Mouse (Mus musculus) megakaryocyte, embryonic 14.5 days (primary cell): ENCODE measurements around the gene Hoxd4. TPM values are rescaled to one million over a fixed set of nuclear protein-coding genes. Genes with fewer than 3 reads are reported as not detected.

ENCODE experiments used
- H3K27me3 ChIP-seq: replicated peaks from 2 replicates; pipeline ENCODE3; 2012; ENCODE audit warnings: inconsistent platforms
- H3K36me3 ChIP-seq: replicated peaks from 2 replicates; pipeline ENCODE3; 2012; ENCODE audit warnings: low read length, inconsistent platforms, mixed read lengths
- H3K4me1 ChIP-seq: 2 replicates; pipeline ENCODE4 v1.6.1; 2012; ENCODE audit warnings: inconsistent platforms
- H3K4me3 ChIP-seq: replicated peaks from 2 replicates; pipeline ENCODE3; 2012; ENCODE audit warnings: moderate library complexity, mild to moderate bottlenecking, inconsistent platforms
- H3K9me3 ChIP-seq: 2 replicates; pipeline ENCODE4 v1.6.1; 2012; ENCODE audit warnings: inconsistent platforms
- FLI1 ChIP-seq: IDR thresholded peaks from 2 replicates; pipeline ENCODE4 v1.6.1; 2012; ENCODE audit warnings: low read length, inconsistent platforms, mixed read lengths
- GATA1 ChIP-seq: IDR thresholded peaks from 3 replicates; pipeline ENCODE4 v1.6.1; 2012; ENCODE audit warnings: mixed read lengths, low read length, inconsistent platforms, borderline replicate concordance
- polyA plus RNA-seq: library from polyadenylated mRNA; stranded (reverse); fragments of >175 nt; gene quantifications from 2 replicates; pipeline ENCODE4 v1.2.3, GENCODE M21; 2012; ENCODE audit warnings: low replicate concordance; ENCODE audit not compliant: insufficient read depth

Gene Hoxd4
- polyA plus RNA-seq, 1 experiment: not detected

DNA sequence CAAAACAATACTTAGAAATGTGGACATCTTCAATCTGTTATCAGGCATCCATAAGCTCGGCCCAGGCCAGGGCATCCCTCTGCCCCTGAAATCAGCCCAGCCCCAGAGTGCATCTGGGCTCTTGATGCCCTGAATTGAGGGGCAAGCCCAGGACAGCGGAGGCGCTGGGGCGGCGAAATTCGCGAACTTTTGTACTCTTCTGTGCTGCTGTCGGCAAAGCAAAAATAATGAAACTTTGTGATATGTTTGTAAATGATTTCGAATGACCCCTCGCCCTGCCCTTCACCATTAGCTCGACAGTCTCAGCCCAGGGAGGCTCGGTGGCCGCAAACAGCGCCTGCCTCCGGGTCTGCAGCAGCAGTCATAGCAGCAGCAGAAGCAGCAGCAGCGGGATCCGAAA, 13.4 kb downstream of the Hoxd4 start:
- H3K9me3 ChIP-seq: no peaks in the 10 kb centered on the region
- H3K36me3 ChIP-seq: no peaks in the 10 kb centered on the region
- H3K27me3 ChIP-seq: peaks cover 87% of the 10 kb centered on the region
- no peak for TF ChIP-seq GATA1
- TF ChIP-seq FLI1: no peak
- H3K4me3 ChIP-seq: no peak overlapping the region
- no peaks in the 10 kb centered on the region; the same call in 1 of the 2 replicates for H3K4me1 ChIP-seq

DNA sequence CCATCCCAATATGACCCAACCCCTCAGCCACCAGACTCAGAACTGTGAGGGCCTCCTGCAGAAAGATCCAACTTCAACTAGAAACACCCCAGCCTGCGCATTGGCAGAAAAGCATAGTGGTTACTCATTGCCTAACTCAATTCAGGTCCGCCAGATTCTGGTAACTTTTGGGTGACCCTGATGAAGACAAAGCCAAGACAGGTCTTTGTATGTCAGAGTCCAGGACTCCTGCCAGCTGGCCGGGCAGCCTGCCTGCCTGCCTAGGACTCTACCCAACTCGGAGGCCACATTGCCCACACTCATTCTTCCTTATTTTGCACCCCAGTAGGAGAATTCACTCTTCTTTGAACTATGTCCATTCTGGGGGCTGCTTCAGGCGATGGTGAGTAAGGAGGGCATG, 14.8 kb downstream of the Hoxd4 start, which contains the start of gene Gm28230:
TSS of gene Gm28230 (plus strand) at position 178 of the 400 bp plus-strand sequence.
- Histone ChIP-seq H3K4me3 (peak within 1 kb of the TSS; percentile 28), H3K36me3 (no peaks in the 10 kb centered on the region), H3K4me1 (no peaks in the 10 kb centered on the region; the same call in 1 of the 2 replicates), H3K27me3 (peaks cover 91% of the 10 kb centered on the region), H3K9me3 (no peaks in the 10 kb centered on the region)
- no peak for TF ChIP-seq GATA1
- TF ChIP-seq FLI1: no peak

DNA sequence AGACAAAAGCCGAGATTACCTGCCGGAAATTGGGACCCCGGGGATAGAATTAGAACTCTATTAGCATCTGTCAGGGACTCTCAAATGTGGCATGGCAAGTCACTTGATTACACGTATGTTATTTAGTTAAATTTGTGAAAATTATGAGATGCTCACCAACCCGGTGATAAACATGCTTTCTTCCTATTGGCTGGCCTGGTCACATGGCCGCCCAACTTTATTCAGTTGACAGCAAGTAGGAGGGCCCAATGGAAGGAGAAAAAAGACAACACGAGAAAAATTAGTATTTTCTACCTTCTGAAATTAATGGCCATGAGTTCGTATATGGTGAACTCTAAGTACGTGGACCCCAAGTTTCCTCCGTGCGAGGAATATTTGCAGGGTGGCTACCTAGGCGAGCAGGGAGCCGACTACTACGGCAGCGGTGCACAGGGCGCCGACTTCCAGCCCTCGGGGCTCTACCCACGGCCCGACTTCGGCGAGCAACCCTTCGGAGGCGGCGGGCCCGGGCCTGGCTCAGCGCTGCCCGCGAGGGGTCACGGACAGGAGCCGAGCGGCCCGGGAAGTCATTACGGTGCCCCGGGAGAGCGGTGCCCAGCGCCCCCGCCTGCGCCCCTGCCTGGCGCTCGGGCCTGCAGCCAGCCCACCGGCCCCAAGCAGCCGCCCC, 15.4 kb downstream of the Hoxd4 start:
- no peaks in the 10 kb centered on the region; the same call in 1 of the 2 replicates for H3K4me1 ChIP-seq
- H3K36me3 ChIP-seq: no peaks in the 10 kb centered on the region
- no peak for TF ChIP-seq GATA1
- TF ChIP-seq FLI1: no peak
- peaks cover 92% of the 10 kb centered on the region for H3K27me3 ChIP-seq
- no peaks in the 10 kb centered on the region for H3K9me3 ChIP-seq
- H3K4me3 ChIP-seq: peak overlapping the region; percentile 28

GRCm38 (mm10) chr2:74727640-74728302, 16.0 kb downstream of the Hoxd4 start:
- Histone ChIP-seq H3K36me3 (no peaks in the 10 kb centered on the region), H3K4me1 (peaks cover 5% of the 10 kb centered on the region; the same call in 1 of the 2 replicates), H3K9me3 (no peaks in the 10 kb centered on the region), H3K4me3 (no peak overlapping the region), H3K27me3 (peaks cover 92% of the 10 kb centered on the region)
- TF ChIP-seq GATA1 (no peak), FLI1 (no peak)

GRCm38 (mm10) chr2:74728303-74728680, 16.6 kb downstream of the Hoxd4 start:
- Histone ChIP-seq H3K4me1 (peaks cover 6% of the 10 kb centered on the region; the same call in 1 of the 2 replicates), H3K9me3 (no peaks in the 10 kb centered on the region), H3K27me3 (peaks cover 92% of the 10 kb centered on the region), H3K36me3 (no peaks in the 10 kb centered on the region), H3K4me3 (no peak overlapping the region)
- TF ChIP-seq GATA1 (no peak), FLI1 (no peak)

- Histone ChIP-seq H3K4me3 (no peak overlapping the region), H3K4me1 (peaks cover 6% of the 10 kb centered on the region), H3K9me3 (no peaks in the 10 kb centered on the region), H3K36me3 (no peaks in the 10 kb centered on the region), H3K27me3 (peaks cover 90% of the 10 kb centered on the region)
- no peak for TF ChIP-seq GATA1
- TF ChIP-seq FLI1: no peak
Measured at GRCm38 (mm10) chr2:74730331-74730730, 18.6 kb downstream of the Hoxd4 start.

GRCm38 (mm10) chr2:74731055-74731454, 19.3 kb downstream of the Hoxd4 start:
- Histone ChIP-seq H3K4me1 (peaks cover 12% of the 10 kb centered on the region), H3K4me3 (no peak overlapping the region), H3K9me3 (no peaks in the 10 kb centered on the region), H3K27me3 (peaks cover 91% of the 10 kb centered on the region), H3K36me3 (no peaks in the 10 kb centered on the region)
- TF ChIP-seq GATA1 (no peak), FLI1 (no peak)

DNA sequence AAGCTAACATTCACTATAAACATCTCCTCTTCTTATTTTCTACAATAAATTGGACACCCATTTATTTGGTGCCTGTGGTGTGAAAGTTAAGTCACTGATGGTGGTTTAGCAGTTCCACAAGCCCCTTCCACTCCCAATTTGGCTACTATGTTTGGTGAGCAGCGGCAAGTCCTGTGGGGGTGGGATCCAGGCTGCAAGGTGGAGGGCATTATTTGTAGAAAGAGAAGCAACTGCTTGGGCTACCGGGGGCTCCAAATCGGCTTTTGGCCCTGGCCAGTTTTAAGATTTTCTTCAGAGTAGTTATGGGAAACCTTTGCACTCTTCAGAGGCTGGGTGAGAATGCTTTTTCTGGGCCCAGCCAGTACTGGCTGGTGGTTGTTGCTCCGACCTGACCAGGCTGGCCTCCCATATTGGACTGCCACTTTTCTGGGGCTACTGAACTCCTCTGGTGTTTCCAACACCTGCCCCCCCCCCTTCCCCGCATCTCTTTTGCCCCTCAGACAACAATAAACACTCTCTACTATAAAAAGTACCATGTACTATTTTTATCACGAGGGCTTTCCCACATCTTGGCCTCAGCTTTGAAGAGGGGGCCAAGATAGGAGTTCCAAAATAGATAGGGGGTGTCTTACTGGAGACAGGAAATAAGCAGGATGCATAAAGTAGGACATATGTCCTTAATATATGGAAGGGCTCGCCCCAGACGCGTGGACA, 20.2 kb downstream of the Hoxd4 start:
- no peak overlapping the region for H3K4me3 ChIP-seq
- peaks cover 17% of the 10 kb centered on the region for H3K4me1 ChIP-seq
- peaks cover 91% of the 10 kb centered on the region for H3K27me3 ChIP-seq
- no peaks in the 10 kb centered on the region for H3K36me3 ChIP-seq
- no peaks in the 10 kb centered on the region; the same call in 1 of the 2 replicates for H3K9me3 ChIP-seq
- TF ChIP-seq GATA1: no peak
- no peak for TF ChIP-seq FLI1

DNA sequence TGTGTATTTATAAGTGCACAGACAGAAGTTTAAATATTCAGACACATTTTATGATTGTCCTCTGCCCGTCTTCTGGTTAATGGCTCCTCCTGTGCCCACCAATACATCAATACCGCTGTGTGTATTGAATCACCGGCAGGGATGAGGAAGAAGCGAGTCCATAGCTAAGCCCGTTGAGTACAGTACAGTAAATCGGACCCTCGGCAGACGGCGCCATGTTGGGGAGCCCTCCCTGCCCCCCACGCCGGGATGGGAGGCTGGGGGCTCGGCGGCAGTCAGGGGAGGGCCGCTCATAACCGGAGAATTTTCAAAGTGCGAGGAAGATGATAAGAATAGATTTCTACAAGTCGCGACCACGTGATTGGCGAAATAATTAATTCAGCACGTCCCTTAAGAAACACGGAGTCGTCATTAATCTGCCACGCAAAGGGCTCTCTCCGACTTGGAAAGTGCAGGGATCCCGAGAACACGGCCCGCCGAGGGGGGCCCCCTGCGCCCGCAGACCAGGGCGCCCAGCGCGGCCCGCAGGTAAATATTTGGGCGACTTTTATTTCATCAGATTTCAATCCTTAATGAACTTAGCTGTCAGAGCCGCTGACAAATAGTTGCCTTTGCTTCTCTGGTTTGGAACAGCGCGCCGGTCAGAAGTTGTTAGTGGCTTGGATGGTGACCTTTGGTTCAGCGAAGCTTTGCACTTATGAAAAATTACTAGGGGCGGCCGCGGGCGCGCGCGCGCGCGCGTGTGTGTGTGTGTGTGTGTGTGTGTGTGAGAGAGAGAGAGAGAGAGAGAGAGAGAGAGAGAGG, 21.0 kb downstream of the Hoxd4 start:
- no peaks in the 10 kb centered on the region for H3K36me3 ChIP-seq
- H3K9me3 ChIP-seq: no peaks in the 10 kb centered on the region; the same call in 1 of the 2 replicates
- no peak for TF ChIP-seq FLI1
- TF ChIP-seq GATA1: no peak
- peaks cover 91% of the 10 kb centered on the region for H3K27me3 ChIP-seq
- H3K4me3 ChIP-seq: peak overlapping the region; percentile 14
- H3K4me1 ChIP-seq: peaks cover 17% of the 10 kb centered on the region
